Mouse (Mus musculus) layer of hippocampus, postnatal 36 days (tissue): ENCODE measurements at regions not wholly inside any gene's neighbourhood (a gene's known extent, or its start where the extent isn't known, plus 50 kb on each side); places are given as distances from the start of the nearest gene placed in this dataset.
"Not testable (repeated sequence)": the region's sequence is repeated elsewhere in the genome, so short reads cannot be mapped to it uniquely, and the experiment has no call there.

ENCODE experiments used
- DNase-seq, 2 experiments: peaks; one replicate each; pipeline ENCODE4 v3.0.0; 2022

- not testable (repeated sequence) for DNase-seq
These were observed 77.1 kb downstream of the Olfr721-ps1 start for GRCm38 (mm10) chr14:14478159-14478558.

DNA sequence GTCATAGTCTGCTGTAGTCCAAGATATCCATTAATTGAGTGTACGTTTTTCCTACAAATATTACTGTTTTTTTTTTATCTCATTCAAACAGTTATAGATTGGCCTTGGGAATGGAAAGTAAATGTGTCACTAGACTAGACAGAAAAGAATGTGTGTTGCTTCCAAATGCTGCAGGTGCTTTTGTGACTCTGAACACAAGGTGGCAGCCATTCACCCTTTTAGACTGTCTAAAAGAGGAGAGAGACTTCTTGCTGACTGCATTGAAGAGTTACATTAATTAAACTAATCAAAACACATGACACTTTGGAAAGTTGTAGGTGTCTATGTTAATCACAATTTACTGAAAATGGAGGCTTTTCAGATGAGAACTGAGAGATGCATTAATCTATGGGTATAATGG is 80.7 kb downstream of the Olfr721-ps1 start:
- DNase-seq: no peak

DNA sequence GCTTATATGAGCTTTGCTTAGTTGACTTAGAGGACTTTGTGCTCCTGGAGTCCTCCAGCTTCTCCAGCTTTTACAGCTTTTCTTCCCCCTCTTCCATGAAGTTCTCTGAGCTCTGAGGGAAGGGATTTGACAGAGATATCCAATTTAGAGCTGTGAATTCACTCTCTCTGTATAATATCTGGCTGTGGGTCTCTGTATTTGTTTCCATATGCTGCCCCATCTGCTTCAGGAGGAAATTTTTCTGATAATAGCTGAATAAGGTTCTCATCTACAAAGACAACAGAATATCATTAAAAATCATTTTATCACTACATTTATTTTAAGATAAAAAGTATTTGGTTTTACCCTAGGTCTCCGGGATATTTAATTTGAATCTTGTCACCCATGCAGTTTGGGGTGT is 85.3 kb downstream of the Olfr721-ps1 start:
- no peak for DNase-seq

DNA sequence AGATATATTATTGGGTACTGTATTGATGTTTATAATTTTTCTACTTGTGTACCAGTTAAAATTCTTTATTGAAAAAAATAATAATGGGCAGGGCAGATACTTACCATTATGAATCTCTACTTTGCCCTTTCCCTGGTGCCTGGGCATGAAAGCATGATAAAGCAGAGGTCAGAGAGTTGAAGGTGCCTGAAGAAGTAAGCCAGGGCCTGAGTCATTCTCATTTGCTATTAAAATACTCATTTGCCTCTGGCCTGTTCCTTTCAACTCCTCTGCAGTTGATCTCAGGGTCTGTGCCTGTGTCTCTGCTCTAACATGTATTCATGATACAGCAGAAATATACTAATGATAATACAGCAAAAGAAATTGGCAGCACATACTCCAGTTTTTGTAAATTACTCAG is 89.4 kb downstream of the Olfr721-ps1 start:
- DNase-seq: no peak

GRCm38 (mm10) chr14:14492041-14492440 is 90.9 kb downstream of the Olfr721-ps1 start:
- no peak for DNase-seq

GRCm38 (mm10) chr14:14511927-14512326 is 110.8 kb downstream of the Olfr721-ps1 start:
- no peak for DNase-seq

GRCm38 (mm10) chr14:14513056-14513455 is 112.0 kb downstream of the Olfr721-ps1 start:
- DNase-seq: no peak

DNA sequence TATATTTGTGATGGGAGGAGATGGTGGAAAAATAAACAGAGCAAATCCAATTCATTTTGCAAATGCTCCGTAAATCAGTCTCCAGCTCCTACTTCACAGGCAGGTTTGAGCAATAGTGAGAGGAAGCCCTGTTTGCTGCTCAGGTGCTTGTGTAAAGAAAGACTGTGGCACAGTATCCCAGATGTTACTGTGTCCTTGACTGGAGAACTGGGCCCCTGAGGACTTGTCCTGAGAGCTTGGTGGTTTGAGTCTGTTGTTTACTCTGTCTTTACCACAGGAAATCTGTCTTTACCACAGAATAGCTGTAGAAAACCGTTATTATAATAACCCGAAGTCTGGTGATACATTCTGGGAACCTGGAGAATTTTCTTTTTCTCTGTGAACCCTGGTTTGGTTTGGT is 112.4 kb downstream of the Olfr721-ps1 start:
- DNase-seq: no peak

- DNase-seq: no peak
These were observed 113.5 kb downstream of the Olfr721-ps1 start for GRCm38 (mm10) chr14:14514440-14515172.

DNA sequence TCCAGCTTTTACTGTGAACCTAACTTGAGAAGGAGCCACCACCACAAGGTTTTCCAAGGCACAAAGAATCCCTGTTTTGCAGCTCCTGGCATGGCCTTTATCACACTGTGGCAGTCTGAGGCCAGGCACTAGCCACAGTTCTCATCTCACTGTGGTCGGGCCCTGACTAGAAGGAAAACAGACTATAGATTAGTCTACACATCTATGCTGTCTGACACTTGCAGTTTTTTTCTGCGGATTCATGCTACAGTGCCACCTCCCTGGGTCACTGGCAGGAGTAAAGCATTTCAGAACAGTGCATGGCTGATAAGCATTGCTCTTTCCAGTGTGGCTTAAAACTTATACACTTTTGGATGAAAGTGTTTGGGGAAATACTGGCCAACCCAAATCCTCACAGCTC is 114.3 kb downstream of the Olfr721-ps1 start:
- no peak for DNase-seq

GRCm38 (mm10) chr14:14515918-14516317 is 114.8 kb downstream of the Olfr721-ps1 start:
- DNase-seq: no peak

- no peak for DNase-seq
These were observed 116.9 kb downstream of the Olfr721-ps1 start for GRCm38 (mm10) chr14:14518027-14518426.

GRCm38 (mm10) chr14:14518841-14519240 is 117.7 kb downstream of the Olfr721-ps1 start:
- no peak for DNase-seq

GRCm38 (mm10) chr14:14520195-14520594 is 119.1 kb downstream of the Olfr721-ps1 start:
- DNase-seq: no peak

DNA sequence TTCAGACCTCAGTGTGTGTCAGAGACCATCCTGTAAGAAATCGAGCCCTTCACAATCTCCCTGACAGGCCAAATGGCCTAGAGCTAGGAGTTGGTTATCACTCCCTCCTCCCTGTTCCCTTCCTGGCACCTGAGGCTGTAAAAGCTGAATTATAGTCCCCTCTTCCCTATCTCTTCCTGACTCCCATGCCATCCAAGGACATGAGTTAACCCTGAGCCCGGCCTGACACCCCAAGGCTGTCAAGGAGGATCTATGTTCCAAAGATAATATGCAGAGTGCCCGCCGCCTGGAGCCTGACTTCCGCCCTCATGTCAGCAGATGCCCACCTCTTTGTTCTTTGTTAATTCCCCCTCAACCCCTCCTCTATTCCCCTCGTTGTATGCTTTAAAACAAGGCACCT is 120.2 kb downstream of the Olfr721-ps1 start:
- not testable (repeated sequence) for DNase-seq

DNA sequence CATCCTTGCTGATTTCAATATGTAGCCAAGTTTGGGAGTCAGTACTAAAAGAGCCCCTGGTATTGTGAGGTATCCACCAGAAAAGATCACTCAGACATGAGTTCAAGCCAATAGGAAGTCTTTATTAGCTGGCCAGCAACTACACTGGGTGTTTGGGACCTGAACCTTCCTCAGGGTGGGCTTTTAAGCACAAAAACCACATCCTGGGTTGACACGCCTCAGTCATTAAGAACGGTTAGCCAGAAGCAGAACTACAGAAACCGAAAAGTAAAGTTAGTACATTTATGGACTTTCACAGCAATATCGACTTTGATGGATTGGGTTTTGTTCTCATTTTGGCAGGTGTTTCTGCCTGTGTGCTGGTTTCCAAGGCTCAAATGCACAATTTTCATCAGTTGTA is 124.1 kb downstream of the Olfr721-ps1 start:
- no peak for DNase-seq

DNA sequence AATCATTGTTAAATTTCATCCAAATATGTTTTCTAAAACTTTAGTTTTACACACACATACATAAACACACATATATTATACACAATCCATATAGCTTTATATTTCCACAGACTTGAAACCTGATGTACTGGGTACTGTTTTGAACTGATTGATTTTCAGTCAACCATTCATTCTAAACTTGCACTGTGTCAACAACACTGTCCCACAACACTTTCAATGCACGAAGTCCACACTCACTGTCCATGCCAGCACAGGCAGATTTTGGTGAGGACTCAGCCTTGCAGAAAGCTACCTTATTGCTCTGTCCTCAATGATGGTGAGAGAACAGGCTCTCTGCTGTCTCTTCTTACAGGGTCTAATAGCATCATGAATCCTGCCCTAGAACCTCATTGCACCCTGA is 127.3 kb downstream of the Olfr721-ps1 start:
- no peak for DNase-seq

GRCm38 (mm10) chr14:14541206-14541605 is 140.1 kb downstream of the Olfr721-ps1 start:
- no peak for DNase-seq

DNA sequence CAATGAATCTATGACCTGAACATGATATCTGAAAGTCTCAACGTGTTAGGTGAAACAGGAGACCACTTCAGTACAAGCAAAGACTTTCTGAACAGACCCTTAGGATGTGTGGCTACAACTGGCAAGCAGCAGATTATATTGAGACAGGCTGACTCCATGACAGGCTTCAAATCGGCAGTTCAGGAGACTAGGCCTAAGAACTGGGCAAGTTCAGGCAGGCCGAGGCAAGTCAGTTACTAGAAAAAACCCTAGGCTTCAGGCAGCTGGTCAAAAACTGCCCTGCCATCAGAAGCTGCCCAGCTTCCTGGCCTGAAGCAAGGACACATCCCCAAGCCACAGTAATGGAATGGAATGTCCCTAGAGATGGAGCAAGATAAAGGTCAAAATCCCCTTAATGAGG is 140.6 kb downstream of the Olfr721-ps1 start:
- no peak for DNase-seq

DNA sequence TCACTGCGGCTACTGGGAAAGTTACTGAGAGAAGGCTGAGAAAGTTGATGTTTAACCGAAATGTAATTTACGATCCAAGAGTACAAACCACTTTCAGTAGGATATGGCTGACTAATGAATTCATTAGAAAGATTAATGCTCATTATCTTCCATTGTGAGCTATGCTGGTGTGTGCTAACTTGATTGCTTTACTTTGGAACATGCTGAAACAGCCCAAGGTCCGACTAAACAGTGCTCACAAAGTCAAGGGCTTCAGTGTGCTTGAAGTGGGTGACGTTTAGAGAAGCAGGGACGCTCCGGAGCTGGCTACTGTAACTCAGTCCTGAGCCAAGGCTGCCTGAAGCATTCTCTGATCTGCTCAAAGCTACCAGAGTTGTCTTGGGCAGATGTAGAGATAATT is 143.1 kb downstream of the Olfr721-ps1 start:
- DNase-seq: no peak

- DNase-seq: no peak
These were observed 149.9 kb upstream of the Slc4a7 start for GRCm38 (mm10) chr14:14552201-14552600.

- no peak for DNase-seq
These were observed 127.2 kb upstream of the Slc4a7 start for GRCm38 (mm10) chr14:14574851-14575250.

GRCm38 (mm10) chr14:14591939-14592338 is 110.1 kb upstream of the Slc4a7 start:
- DNase-seq: no peak

DNA sequence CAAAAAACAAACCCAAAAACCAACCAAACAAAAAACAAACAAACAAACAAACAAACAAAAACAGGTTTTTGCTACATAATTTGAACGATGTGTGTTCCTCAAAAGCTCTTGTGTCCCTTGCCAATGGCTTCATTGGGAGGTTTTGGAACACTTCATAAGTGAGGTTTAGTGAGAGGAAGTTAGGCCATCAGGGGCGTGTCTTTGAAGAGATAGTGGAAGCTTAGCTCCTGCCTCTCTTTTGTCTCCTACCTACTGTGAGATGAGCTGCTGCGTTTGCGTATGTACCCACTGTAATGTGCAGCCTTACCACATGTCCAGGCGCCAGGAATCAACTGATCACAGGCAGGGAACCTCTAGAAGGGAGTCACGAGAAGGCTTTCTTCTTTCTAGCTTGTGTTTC is 107.3 kb upstream of the Slc4a7 start:
- DNase-seq: no peak
